Mouse (Mus musculus) MEL (cell line): ENCODE measurements around the gene Olfr1311.

Experiments used
- CTCF ChIP-seq, 3 experiments: IDR thresholded peaks in 2 of 3; conservative IDR thresholded peaks in 1 of 3; 2 replicates each; pipeline ENCODE4 v1.5.1; 2011 to 2012; ENCODE audit warnings: low read length in 3 of 3, low read depth in 2 of 3, mild to moderate bottlenecking in 2 of 3, improper control_type of control experiment in 1 of 3, inconsistent platforms in 1 of 3, mixed read lengths in 1 of 3, moderate library complexity in 1 of 3; ENCODE audit not compliant: control insufficient read depth in 1 of 3, insufficient read depth in 1 of 3, poor library complexity in 1 of 3, severe bottlenecking in 1 of 3
- ETS1 ChIP-seq: IDR thresholded peaks from 2 replicates; pipeline ENCODE4 v1.6.1; 2012; ENCODE audit warnings: low read depth, mild to moderate bottlenecking, inconsistent platforms, low read length, improper control_type of control experiment, moderate library complexity
- MAFK ChIP-seq: IDR thresholded peaks from 2 replicates; pipeline ENCODE4 v1.6.1; 2011; ENCODE audit warnings: low read depth, mild to moderate bottlenecking, low read length, improper control_type of control experiment, borderline replicate concordance
- POLR2AphosphoS5 ChIP-seq: IDR thresholded peaks from 2 replicates; pipeline ENCODE4 v1.6.1; 2012; ENCODE audit warnings: low read depth, borderline replicate concordance, mild to moderate bottlenecking, inconsistent platforms, low read length, moderate library complexity, mixed read lengths
- ZMIZ1 ChIP-seq: IDR thresholded peaks from 2 replicates; pipeline ENCODE4 v1.6.1; 2012; ENCODE audit warnings: low read depth, mild to moderate bottlenecking, inconsistent platforms, low read length, improper control_type of control experiment, moderate library complexity

DNA sequence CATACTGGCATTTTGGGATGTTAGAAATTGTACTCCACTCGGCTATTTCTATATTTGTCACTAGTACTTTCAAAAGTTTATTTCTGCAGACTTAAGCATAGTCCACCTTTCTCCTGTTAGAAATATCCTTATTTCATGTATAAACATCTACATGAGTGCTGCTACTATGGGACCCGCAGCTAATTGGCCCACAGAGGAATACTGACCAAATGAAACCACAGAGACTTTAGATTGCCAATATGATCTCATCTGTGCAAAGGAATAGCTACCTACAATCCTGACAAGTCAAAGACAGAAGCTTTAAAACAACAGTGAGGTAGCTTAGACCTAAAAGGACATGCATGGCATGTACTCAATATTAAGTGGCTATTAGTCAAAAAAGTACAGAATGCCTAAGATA is at the start of gene Olfr1311:
- TF ChIP-seq CTCF (IDR thresholded peaks at IDR 0.05 in 2 of 3, conservative IDR thresholded peaks at IDR 0.05 in 1 of 3; ENCODE audit: control insufficient read depth in 1 of 3, insufficient read depth in 1 of 3, low read depth in 2 of 3, low read length in 3 of 3, poor library complexity in 1 of 3, severe bottlenecking in 1 of 3): no peak
- TF ChIP-seq ETS1: no peak
- no peak for TF ChIP-seq POLR2AphosphoS5
- TF ChIP-seq MAFK: no peak
- no peak for TF ChIP-seq ZMIZ1
